Comparison of ENCODE assay signal across 10 mouse cellular contexts in the genomic region with DNA sequence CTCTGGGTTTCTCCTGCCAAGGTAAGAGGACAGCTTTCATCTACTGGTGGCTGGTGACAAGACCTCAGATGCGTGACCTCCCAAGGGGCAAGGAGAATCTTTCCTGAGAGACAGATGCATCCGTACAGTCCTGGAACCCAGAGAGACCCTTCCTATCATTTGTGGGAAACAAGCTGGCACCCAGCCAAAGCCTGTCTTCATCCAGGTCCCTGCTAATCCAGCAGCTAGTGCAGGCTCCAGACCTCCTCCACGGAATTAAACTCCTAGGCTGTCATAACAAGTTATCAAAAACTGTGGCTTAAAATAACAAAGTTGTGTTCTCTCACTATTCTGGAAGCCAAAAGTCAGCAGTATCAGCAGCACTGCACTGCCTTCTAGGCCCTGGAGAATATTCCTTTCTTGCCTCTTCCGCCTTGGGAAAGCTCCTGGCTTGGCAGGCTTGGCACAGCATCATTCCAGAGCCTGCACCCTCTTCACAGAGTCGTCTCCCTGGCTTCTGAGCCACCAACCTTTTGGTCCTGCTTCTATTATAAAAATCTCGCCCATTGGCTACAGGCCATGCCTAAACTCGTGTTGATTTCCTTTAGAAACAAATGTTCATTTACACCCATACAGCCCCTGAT.
DNase-seq lines count a peak whose midpoint lies in the region; ATAC-seq lines count a peak whose summit lies in the region.
"Had no signal": no experiment of that assay in that cellular context is flagged by ENCODE, and none has a peak within 500 bp of the region (broad histone marks: within the 10 kb centered on the region; RNA-seq: fewer than 3 reads in every experiment).

No protein-coding gene starts in this region.

- no peaks in the 10 kb centered on the region for H3K36me3 ChIP-seq in liver, embryonic 11.5 days (ENCODE audit: control insufficient read depth, insufficient read depth, low read length)
- H3K36me3 ChIP-seq in forebrain, embryonic 14.5 days (ENCODE audit: control insufficient read depth, insufficient read depth, low read length): no peaks in the 10 kb centered on the region
- H3K36me3 ChIP-seq: embryonic facial prominence, embryonic 13.5 days had no signal

- H3K27ac ChIP-seq in liver, embryonic 11.5 days (ENCODE audit: low read depth, low read length): no peak overlapping the region
- no peak overlapping the region for H3K27ac ChIP-seq in forebrain, embryonic 14.5 days (ENCODE audit: low read depth, low read length)
- H3K27ac ChIP-seq: embryonic facial prominence, embryonic 13.5 days had no signal

- WGBS in liver, embryonic 11.5 days: 61% methylated on average over 7 of the region's 7 CpGs
- WGBS in forebrain, embryonic 14.5 days: 40% methylated on average over 7 of the region's 7 CpGs

- no peak overlapping the region for H3K4me3 ChIP-seq in liver, embryonic 11.5 days (ENCODE audit: low read depth, low read length)
- no peak overlapping the region for H3K4me3 ChIP-seq in forebrain, embryonic 14.5 days (ENCODE audit: low read depth, low read length)
- H3K4me3 ChIP-seq: embryonic facial prominence, embryonic 13.5 days had no signal

- H3K9me3 ChIP-seq in liver, embryonic 11.5 days (ENCODE audit: control insufficient read depth, low read length): no peaks in the 10 kb centered on the region
- H3K9me3 ChIP-seq in forebrain, embryonic 14.5 days (replicated peaks; ENCODE audit: control insufficient read depth, low read length): no peaks in the 10 kb centered on the region
- H3K9me3 ChIP-seq: embryonic facial prominence, embryonic 13.5 days had no signal

- peak; percentile 75 for ATAC-seq in frontal cortex, adult (ENCODE audit: low TSS enrichment)
- ATAC-seq in liver, embryonic 11.5 days (replicated peaks; ENCODE audit: low FRiP score): no peak
- peak; percentile 55 for ATAC-seq in forebrain, embryonic 14.5 days

- no peak for DNase-seq in frontal cortex, adult 2 months (ENCODE audit: extremely low spot score in 1 of 2, low spot score in 1 of 2)
- DNase-seq in liver: peak; percentile 19
- DNase-seq in liver, embryonic 11.5 days (ENCODE audit: low spot score): no peak
- DNase-seq in forebrain, embryonic 14.5 days (ENCODE audit: low spot score): peak; percentile 55
- DNase-seq in right cerebral cortex, postnatal 10 days (ENCODE audit: low spot score in 2 of 2): peak; percentile 45 to 52
- no peak for DNase-seq in layer of hippocampus, adult 18-20 months (ENCODE audit: low spot score in 2 of 2)
- DNase-seq in layer of hippocampus, adult 11-12 months (ENCODE audit: low spot score): no peak
- DNase-seq: B cell, adult 2 months had no signal

- no peaks in the 10 kb centered on the region for H3K4me1 ChIP-seq in liver, embryonic 11.5 days (replicated peaks; ENCODE audit: control insufficient read depth, insufficient read depth, low read length)
- H3K4me1 ChIP-seq in forebrain, embryonic 14.5 days (ENCODE audit: control insufficient read depth, insufficient read depth, low read length): peaks cover 20% of the 10 kb centered on the region; the same call in 1 of the 2 replicates

- H3K9ac ChIP-seq in liver, embryonic 11.5 days (ENCODE audit: low read depth, low read length): no peak overlapping the region
- no peak overlapping the region for H3K9ac ChIP-seq in forebrain, embryonic 14.5 days (ENCODE audit: low read length)
- H3K9ac ChIP-seq: embryonic facial prominence, embryonic 13.5 days had no signal

- no peak overlapping the region for H3K4me2 ChIP-seq in liver, embryonic 11.5 days
- no peak overlapping the region for H3K4me2 ChIP-seq in forebrain, embryonic 14.5 days (ENCODE audit: low read length)

- no peaks in the 10 kb centered on the region for H3K27me3 ChIP-seq in liver, embryonic 11.5 days (replicated peaks; ENCODE audit: control insufficient read depth, insufficient read depth, low read length)
- no peaks in the 10 kb centered on the region for H3K27me3 ChIP-seq in forebrain, embryonic 14.5 days (replicated peaks; ENCODE audit: control insufficient read depth, insufficient read depth, low read length)
- H3K27me3 ChIP-seq: embryonic facial prominence, embryonic 13.5 days had no signal

Comparison
In these comparisons a context has a peak if more than half of its experiments do, and no peak if none do; other contexts are left out.
1. DNase-seq: peak in liver (single experiment), forebrain, embryonic 14.5 days (single experiment) and right cerebral cortex, postnatal 10 days (2 of 2); none in frontal cortex, adult 2 months (0 of 2), liver, embryonic 11.5 days (single experiment), layer of hippocampus, adult 18-20 months (0 of 2) and layer of hippocampus, adult 11-12 months (single experiment).